ENCODE assay signal across 8 mouse cellular contexts in genomic region chr16:23897984-23898586, GRCm38 (mm10). TPM values are rescaled to one million over a fixed set of nuclear protein-coding genes. Genes with fewer than 3 reads are reported as not detected.
DNase-seq lines count a peak whose midpoint lies in the region; ATAC-seq and TF ChIP-seq lines count a peak whose summit lies in the region.

No protein-coding gene starts in this region.

- H3K4me3 ChIP-seq in C2C12 (ENCODE audit: insufficient read depth, poor library complexity, severe bottlenecking): peak overlapping the region; percentile 14
- peak overlapping the region; percentile 24 for H3K4me3 ChIP-seq in heart, embryonic 12.5 days
- H3K4me3 ChIP-seq in kidney, embryonic 16.5 days (ENCODE audit: low read length): peak overlapping the region; percentile 26
- peak overlapping the region; percentile 18 for H3K4me3 ChIP-seq in limb, embryonic 15.5 days
- peak overlapping the region; percentile 28 for H3K4me3 ChIP-seq in midbrain, postnatal 0 days (ENCODE audit: low read depth, low read length)
- H3K4me3 ChIP-seq in spleen, adult 2 months (ENCODE audit: extremely low read depth, insufficient read depth, insufficient read length): peak overlapping the region; percentile 29; the same call in 1 of the 2 replicates

- DNase-seq in brain, adult 2 months (ENCODE audit: low read depth, low spot score): peak; percentile 92
- DNase-seq in fat pad, adult 2 months (ENCODE audit: extremely low read depth, low read depth, low spot score): peak; percentile 75
- DNase-seq in midbrain, postnatal 0 days (ENCODE audit: low spot score): peak; percentile 92
- DNase-seq in spleen, adult 2 months (ENCODE audit: low read depth in 1 of 2, low spot score in 2 of 2): peak; percentile 30 to 53

- no peak for ATAC-seq in heart, embryonic 12.5 days (ENCODE audit: insufficient number of reproducible peaks, low FRiP score)
- peak; percentile 90; the same call in 1 of the 2 replicates for ATAC-seq in kidney, embryonic 16.5 days (ENCODE audit: low FRiP score, low TSS enrichment)
- no peak for ATAC-seq in limb, embryonic 15.5 days (ENCODE audit: insufficient number of reproducible peaks, low FRiP score, low TSS enrichment, low read depth)
- peak; percentile 89 for ATAC-seq in midbrain, postnatal 0 days (ENCODE audit: low FRiP score)

- no peak overlapping the region for H3ac ChIP-seq in C2C12 (ENCODE audit: control insufficient read depth, insufficient read length, low read depth)

- H3K4me1 ChIP-seq in heart, embryonic 12.5 days (replicated peaks): peaks cover 11% of the 10 kb centered on the region
- peaks cover 17% of the 10 kb centered on the region for H3K4me1 ChIP-seq in kidney, embryonic 16.5 days (ENCODE audit: insufficient read depth, low read length)
- peaks cover 12% of the 10 kb centered on the region for H3K4me1 ChIP-seq in limb, embryonic 15.5 days
- H3K4me1 ChIP-seq in midbrain, postnatal 0 days (ENCODE audit: insufficient read depth, low read length): peaks cover 6% of the 10 kb centered on the region
- 0 out of 2 replicates have a peak, but pooled peaks cover 2% of the 10 kb centered on the region for H3K4me1 ChIP-seq in spleen, adult 2 months (ENCODE audit: control insufficient read depth, insufficient read depth, insufficient read length)

- peak; percentile 29 for TF ChIP-seq CTCF in C2C12 (IDR thresholded peaks at IDR 0.05; ENCODE audit: control insufficient read depth, insufficient read depth, insufficient read length)
- peak; percentile 89 for TF ChIP-seq CTCF in midbrain, postnatal 0 days (IDR thresholded peaks at IDR 0.05)
- TF ChIP-seq CTCF in spleen, adult 2 months (IDR thresholded peaks at IDR 0.05; ENCODE audit: extremely low read depth, insufficient read depth, insufficient read length, insufficient replicate concordance): peak; percentile 56; the same call in 1 of the 2 replicates

- no peaks in the 10 kb centered on the region for H3K27me3 ChIP-seq in C2C12 (ENCODE audit: control insufficient read depth, insufficient read depth, insufficient read length)
- H3K27me3 ChIP-seq in heart, embryonic 12.5 days (replicated peaks): peaks cover 21% of the 10 kb centered on the region
- H3K27me3 ChIP-seq in kidney, embryonic 16.5 days (ENCODE audit: insufficient read depth, low read length): peaks cover 4% of the 10 kb centered on the region; the same call in 1 of the 2 replicates
- H3K27me3 ChIP-seq in limb, embryonic 15.5 days: peaks cover 15% of the 10 kb centered on the region
- H3K27me3 ChIP-seq in midbrain, postnatal 0 days (ENCODE audit: insufficient read depth, low read length): no peaks in the 10 kb centered on the region
- H3K27me3 ChIP-seq in spleen, adult 2 months (ENCODE audit: control insufficient read depth, insufficient read depth, low read length): no peaks in the 10 kb centered on the region

- H3K79me3 ChIP-seq in C2C12 (ENCODE audit: low read depth): no peaks in the 10 kb centered on the region

- H3K36me3 ChIP-seq in C2C12 (ENCODE audit: control insufficient read depth, insufficient read depth): no peaks in the 10 kb centered on the region
- H3K36me3 ChIP-seq in heart, embryonic 12.5 days: no peaks in the 10 kb centered on the region
- H3K36me3 ChIP-seq in kidney, embryonic 16.5 days (ENCODE audit: insufficient read depth, low read length): no peaks in the 10 kb centered on the region
- no peaks in the 10 kb centered on the region for H3K36me3 ChIP-seq in limb, embryonic 15.5 days
- H3K36me3 ChIP-seq in midbrain, postnatal 0 days (ENCODE audit: insufficient read depth, low read length): no peaks in the 10 kb centered on the region
- no peaks in the 10 kb centered on the region for H3K36me3 ChIP-seq in spleen, adult 2 months (ENCODE audit: control insufficient read depth, insufficient read depth, low read length)

- no peaks in the 10 kb centered on the region for H3K79me2 ChIP-seq in C2C12 (ENCODE audit: control insufficient read depth, insufficient read depth)

- TF ChIP-seq POLR2A in spleen, adult 2 months (IDR thresholded peaks at IDR 0.05; ENCODE audit: low read depth, low read length): no peak

- H3K4me2 ChIP-seq in heart, embryonic 12.5 days: peak overlapping the region; percentile 65
- peak overlapping the region; percentile 44 for H3K4me2 ChIP-seq in kidney, embryonic 16.5 days (replicated peaks; ENCODE audit: low read depth, low read length)
- peak overlapping the region; percentile 44 for H3K4me2 ChIP-seq in limb, embryonic 15.5 days
- peak overlapping the region; percentile 53 for H3K4me2 ChIP-seq in midbrain, postnatal 0 days (ENCODE audit: low read depth, low read length, poor library complexity, severe bottlenecking)

- H3K9me3 ChIP-seq in heart, embryonic 12.5 days (replicated peaks): no peaks in the 10 kb centered on the region
- H3K9me3 ChIP-seq in kidney, embryonic 16.5 days (ENCODE audit: low read length): no peaks in the 10 kb centered on the region
- no peaks in the 10 kb centered on the region for H3K9me3 ChIP-seq in limb, embryonic 15.5 days
- H3K9me3 ChIP-seq in midbrain, postnatal 0 days (ENCODE audit: low read length): no peaks in the 10 kb centered on the region

- WGBS in heart, embryonic 12.5 days: 8% methylated on average over 15 of the region's 15 CpGs
- 6% methylated on average over 15 of the region's 15 CpGs for WGBS in kidney, embryonic 16.5 days
- WGBS in limb, embryonic 15.5 days: 8% methylated on average over 15 of the region's 15 CpGs
- 7% methylated on average over 15 of the region's 15 CpGs for WGBS in midbrain, postnatal 0 days
- WGBS in spleen, adult 2 months: 8% methylated on average over 15 of the region's 15 CpGs

- H3K9ac ChIP-seq in heart, embryonic 12.5 days: peak overlapping the region; percentile 34; the same call in 1 of the 2 replicates
- H3K9ac ChIP-seq in kidney, embryonic 16.5 days (replicated peaks; ENCODE audit: low read length): 0 out of 2 replicates have a peak overlapping the region, but pooled peaks have one; percentile 23
- 0 out of 2 replicates have a peak overlapping the region, but pooled peaks have one; percentile 17 for H3K9ac ChIP-seq in limb, embryonic 15.5 days
- H3K9ac ChIP-seq in midbrain, postnatal 0 days (replicated peaks; ENCODE audit: low read length, poor library complexity, severe bottlenecking): peak overlapping the region; percentile 44

- H3K27ac ChIP-seq in heart, embryonic 12.5 days (ENCODE audit: poor library complexity, severe bottlenecking): no peak overlapping the region
- no peak overlapping the region for H3K27ac ChIP-seq in kidney, embryonic 16.5 days (ENCODE audit: low read length)
- H3K27ac ChIP-seq in limb, embryonic 15.5 days: no peak overlapping the region
- peak overlapping the region; percentile 51; the same call in 1 of the 2 replicates for H3K27ac ChIP-seq in midbrain, postnatal 0 days (ENCODE audit: low read depth, low read length)
- no peak overlapping the region for H3K27ac ChIP-seq in spleen, adult 2 months (ENCODE audit: insufficient read depth, low read length)

TF ChIP-seq in C2C12, 6 proteins besides CTCF, POLR2A, EP300 and RAD21:
- no peak for TF ChIP-seq USF1 (IDR thresholded peaks at IDR 0.05; ENCODE audit: low read depth)
- no peak for TF ChIP-seq MAX (IDR thresholded peaks at IDR 0.05)
- no peak for TF ChIP-seq CEBPB (IDR thresholded peaks at IDR 0.05; ENCODE audit: low read depth)
- TF ChIP-seq FOSL1 (IDR thresholded peaks at IDR 0.05; ENCODE audit: insufficient read depth, low read length, poor library complexity, severe bottlenecking): no peak
- no peak for TF ChIP-seq MYOG (IDR thresholded peaks at IDR 0.05; ENCODE audit: control insufficient read depth, extremely low read depth, insufficient read length)
- TF ChIP-seq MYOD1 (IDR thresholded peaks at IDR 0.05; ENCODE audit: control insufficient read depth, insufficient read length, low read depth): no peak

RNA-seq across cellular contexts. Expression of gene Sst, which starts 7.3 kb away (rescaled TPM):
- polyA plus RNA-seq in C2C12 (2012; fragmentation: generic; extraction: Trizol): not detected
- 0.26 TPM in 1 of 2 replicates, not detected in the other for polyA plus RNA-seq in heart, embryonic 12.5 days (2016; fragmentation: Nextera tagmentation; extraction: Ambion mirVana)
- 1.1 and 1.5 TPM in 2 replicates for polyA plus RNA-seq in kidney, embryonic 16.5 days (2015; fragmentation: Nextera tagmentation; extraction: Ambion mirVana)
- polyA plus RNA-seq in limb, embryonic 15.5 days (2015; fragmentation: Nextera tagmentation; extraction: Ambion mirVana): 5.9 and 11.2 TPM in 2 replicates
- 380 and 464 TPM in 2 replicates for total RNA-seq in midbrain, postnatal 0 days (2014; rRNA removed)
- polyA plus RNA-seq in midbrain, postnatal 0 days (2015; fragmentation: Nextera tagmentation; extraction: Ambion mirVana): 510 and 559 TPM in 2 replicates
- polyA plus RNA-seq in spleen, adult 2 months (2012; rRNA removed): 0.32 TPM in 1 of 2 replicates, not detected in the other

RNA-seq across cellular contexts. Expression of gene Rtp2, which starts 34.1 kb away (rescaled TPM):
- polyA plus RNA-seq in C2C12 (2012; fragmentation: generic; extraction: Trizol): not detected
- polyA plus RNA-seq in heart, embryonic 12.5 days (2016; fragmentation: Nextera tagmentation; extraction: Ambion mirVana): not detected in 2 replicates
- polyA plus RNA-seq in kidney, embryonic 16.5 days (2015; fragmentation: Nextera tagmentation; extraction: Ambion mirVana): not detected in 2 replicates
- polyA plus RNA-seq in limb, embryonic 15.5 days (2015; fragmentation: Nextera tagmentation; extraction: Ambion mirVana): not detected in 2 replicates
- total RNA-seq in midbrain, postnatal 0 days (2014; rRNA removed): 0.47 and 1.4 TPM in 2 replicates
- 0.22 and 0.56 TPM in 2 replicates for polyA plus RNA-seq in midbrain, postnatal 0 days (2015; fragmentation: Nextera tagmentation; extraction: Ambion mirVana)
- not detected in 2 replicates for polyA plus RNA-seq in spleen, adult 2 months (2012; rRNA removed)

Comparison
In these comparisons a context has a peak if more than half of its experiments do, and no peak if none do; other contexts are left out.
1. CTCF ChIP-seq: peak in every context shown above with its lines; median percentile 89 in midbrain, postnatal 0 days; 56 in spleen, adult 2 months; 29 in C2C12.
2. DNase-seq: peak in every context shown above with its lines; median percentile 92 in brain, adult 2 months; 92 in midbrain, postnatal 0 days; 75 in fat pad, adult 2 months; 42 in spleen, adult 2 months.
3. ATAC-seq: peak in kidney, embryonic 16.5 days (single experiment) and midbrain, postnatal 0 days (single experiment); none in heart, embryonic 12.5 days (single experiment) and limb, embryonic 15.5 days (single experiment).
4. RNA of gene Sst, which starts 7.3 kb away (polyA plus RNA-seq): 510 to 559 TPM in midbrain, postnatal 0 days; 5.9 to 11.2 TPM in limb, embryonic 15.5 days, 1.1 to 1.5 TPM in kidney, embryonic 16.5 days, 0.26 TPM in heart, embryonic 12.5 days, 0.32 TPM in spleen, adult 2 months and not detected in C2C12 (single experiment); every median in the first group is over 10 times any median in the second.
5. Peak in every context shown above with its lines, with median percentiles within 50 percentile points of each other: H3K4me3 ChIP-seq, H3K4me2 ChIP-seq and H3K9ac ChIP-seq.